Mouse (Mus musculus) megakaryocyte, embryonic 14.5 days (primary cell): ENCODE data around the gene Ube2l6.

Experiments used
- FLI1 ChIP-seq: IDR thresholded peaks from 2 replicates; pipeline ENCODE4 v1.6.1; 2012; ENCODE audit warnings: low read length, inconsistent platforms, mixed read lengths
- GATA1 ChIP-seq: IDR thresholded peaks from 3 replicates; pipeline ENCODE4 v1.6.1; 2012; ENCODE audit warnings: mixed read lengths, low read length, inconsistent platforms, borderline replicate concordance

GRCm38 (mm10) chr2:84762295-84762694 lies 36.3 kb upstream of the Ube2l6 start:
- TF ChIP-seq FLI1: no peak
- TF ChIP-seq GATA1: no peak
